Mouse (Mus musculus) neural tube, embryonic 13.5 days (tissue): Measurements from ENCODE around the gene Shisal2a. TPM values are rescaled to one million over a fixed set of nuclear protein-coding genes. Genes with fewer than 3 reads are reported as not detected.

Source experiments
- ATAC-seq: fragments of 200-750 bp; cut with Nextera tagmentation; 2 replicates; pipeline ENCODE4 v1.8.0; 2017; ENCODE audit warnings: low read depth, mild to moderate bottlenecking, moderate TSS enrichment, moderate library complexity
- H3K27ac ChIP-seq: fragments of 300-500 bp; sonication (generic); replicated peaks from 2 replicates; pipeline ENCODE4 v1.5.1; 2015; ENCODE audit warnings: moderate library complexity, mild to moderate bottlenecking, inconsistent platforms
- H3K27me3 ChIP-seq: fragments of 300-500 bp; sonication (generic); 2 replicates; pipeline ENCODE4 v1.6.1; 2015; ENCODE audit warnings: mild to moderate bottlenecking, inconsistent platforms
- H3K36me3 ChIP-seq: fragments of 300-500 bp; sonication (generic); 2 replicates; pipeline ENCODE4 v1.6.1; 2015; ENCODE audit warnings: mild to moderate bottlenecking, inconsistent platforms
- H3K4me1 ChIP-seq: fragments of 300-500 bp; sonication (generic); replicated peaks from 2 replicates; pipeline ENCODE4 v1.6.1; 2015; ENCODE audit warnings: inconsistent platforms
- H3K4me2 ChIP-seq: fragments of 300-500 bp; sonication (generic); 2 replicates; pipeline ENCODE4 v1.6.1; 2015; ENCODE audit warnings: inconsistent platforms, mild to moderate bottlenecking, moderate library complexity
- H3K4me3 ChIP-seq: fragments of 300-500 bp; sonication (generic); 2 replicates; pipeline ENCODE4 v1.5.1; 2015; ENCODE audit warnings: mild to moderate bottlenecking, inconsistent platforms
- H3K9ac ChIP-seq: fragments of 300-500 bp; sonication (generic); 2 replicates; pipeline ENCODE4 v1.6.1; 2015; ENCODE audit warnings: moderate library complexity, mild to moderate bottlenecking, inconsistent platforms
- H3K9me3 ChIP-seq: fragments of 300-500 bp; sonication (generic); 2 replicates; pipeline ENCODE4 v1.6.1; 2016; ENCODE audit warnings: inconsistent platforms
- WGBS: fragments of 180-500 bp; shearing (Covaris S2); methylation state at CpG from one replicate; pipeline ENCODE4 v1.1.7; 2015; 5-methylcytosine and 5-hydroxymethylcytosine counted together
- polyA plus RNA-seq: library from polyadenylated mRNA; unstranded; fragments of >200 nt; fragmentation: Nextera tagmentation; extraction: Ambion mirVana; gene quantifications from 2 replicates; pipeline ENCODE4 v1.2.1, GENCODE M21; 2015

Shisal2a gene
- polyA plus RNA-seq, 1 experiment from 2014 or later, result 4.0 TPM

DNA sequence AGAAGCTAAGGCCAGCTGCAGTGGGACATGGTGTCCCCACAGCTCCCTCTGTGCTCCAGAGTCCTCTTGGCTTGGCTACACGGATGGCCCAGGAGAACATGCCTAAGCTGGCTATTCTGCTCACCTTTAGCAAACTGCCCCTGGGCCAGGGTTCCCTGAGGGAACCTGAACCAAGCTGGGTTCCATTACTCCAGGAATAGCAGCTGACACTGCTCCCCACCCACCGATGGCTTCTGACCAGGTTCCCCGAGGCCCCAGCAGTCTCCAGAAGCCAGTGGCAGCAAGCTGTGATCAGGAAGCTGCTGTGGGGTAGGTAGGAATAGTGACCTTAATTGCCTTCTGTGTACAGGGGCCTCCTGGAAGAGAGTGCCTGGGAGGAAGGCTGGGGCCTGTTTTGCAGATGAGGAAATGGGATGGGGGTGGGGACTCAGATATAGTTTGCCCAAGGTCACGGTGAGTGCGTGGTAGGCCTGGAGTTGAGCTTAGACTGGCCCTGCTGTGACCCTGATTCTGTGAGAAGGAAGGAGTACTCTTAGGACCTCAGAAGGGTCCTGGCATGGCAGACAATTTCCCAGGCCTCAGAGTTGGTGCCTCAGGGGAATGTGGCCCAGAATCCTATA is 34.8 kb downstream of the Shisal2a start:
- Histone ChIP-seq H3K4me3 (no peak overlapping the region), H3K4me2 (no peak overlapping the region), H3K9me3 (no peaks in the 10 kb centered on the region), H3K27me3 (no peaks in the 10 kb centered on the region), H3K9ac (no peak overlapping the region), H3K4me1 (peaks cover 52% of the 10 kb centered on the region), H3K27ac (no peak overlapping the region; the same call in 1 of the 2 replicates), H3K36me3 (no peaks in the 10 kb centered on the region)
- 52% methylated on average over 5 of the region's 5 CpGs for WGBS
- ATAC-seq, result no peak

DNA sequence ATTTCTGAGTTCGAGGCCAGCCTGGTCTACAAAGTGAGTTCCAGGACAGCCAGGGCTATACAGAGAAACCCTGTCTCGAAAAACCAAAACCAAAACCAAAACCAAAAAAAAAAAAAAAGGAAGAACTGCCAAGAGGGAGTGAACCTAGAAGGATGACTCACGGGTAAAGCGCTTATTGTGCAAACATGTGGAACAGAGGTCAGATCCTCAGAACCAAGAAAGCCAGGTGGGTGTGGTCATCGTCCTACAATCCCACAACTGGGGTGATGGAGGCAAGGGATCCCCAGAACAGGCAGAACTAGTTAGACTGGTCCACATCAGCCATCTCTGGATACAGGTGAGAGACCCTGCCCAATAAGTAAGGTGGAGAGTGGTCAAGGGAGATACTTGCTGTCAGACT is 36.0 kb downstream of the Shisal2a start:
- H3K9ac ChIP-seq, result no peak overlapping the region
- H3K27me3 ChIP-seq, result no peaks in the 10 kb centered on the region
- no peaks in the 10 kb centered on the region for H3K36me3 ChIP-seq
- WGBS, result 87% methylated on average over 5 of the region's 5 CpGs
- no peaks in the 10 kb centered on the region for H3K9me3 ChIP-seq
- no peak overlapping the region for H3K4me2 ChIP-seq
- H3K4me3 ChIP-seq, result no peak overlapping the region
- H3K4me1 ChIP-seq, result peaks cover 52% of the 10 kb centered on the region
- no peak for ATAC-seq
- no peak overlapping the region for H3K27ac ChIP-seq

DNA sequence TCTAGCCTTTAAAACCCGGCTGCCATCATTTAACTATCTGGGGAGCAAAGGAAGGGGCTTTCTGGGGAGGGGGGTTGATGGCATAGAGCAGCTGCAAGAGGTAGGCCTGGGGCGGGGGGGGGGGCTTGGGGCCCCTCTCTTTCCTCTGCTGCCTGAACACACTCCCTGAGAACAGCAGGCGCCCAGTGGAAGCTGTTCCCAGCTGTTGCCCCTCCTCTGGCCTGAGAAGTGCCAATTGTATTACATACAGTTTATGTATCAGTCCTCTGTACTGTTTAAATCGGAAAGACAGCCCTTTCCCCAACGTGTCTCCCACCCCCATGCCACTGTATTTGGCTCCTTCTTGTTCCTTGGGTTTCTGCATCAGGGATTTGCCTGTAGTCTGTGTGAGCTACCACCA is 37.3 kb downstream of the Shisal2a start:
- no peak overlapping the region for H3K9ac ChIP-seq
- WGBS, result 19% methylated on average over 5 of the region's 5 CpGs
- no peaks in the 10 kb centered on the region for H3K27me3 ChIP-seq
- no peak overlapping the region for H3K4me2 ChIP-seq
- peaks cover 44% of the 10 kb centered on the region for H3K4me1 ChIP-seq
- no peaks in the 10 kb centered on the region for H3K9me3 ChIP-seq
- H3K36me3 ChIP-seq, result no peaks in the 10 kb centered on the region
- peak overlapping the region; percentile 24; the same call in 1 of the 2 replicates for H3K27ac ChIP-seq
- no peak for ATAC-seq
- no peak overlapping the region for H3K4me3 ChIP-seq

DNA sequence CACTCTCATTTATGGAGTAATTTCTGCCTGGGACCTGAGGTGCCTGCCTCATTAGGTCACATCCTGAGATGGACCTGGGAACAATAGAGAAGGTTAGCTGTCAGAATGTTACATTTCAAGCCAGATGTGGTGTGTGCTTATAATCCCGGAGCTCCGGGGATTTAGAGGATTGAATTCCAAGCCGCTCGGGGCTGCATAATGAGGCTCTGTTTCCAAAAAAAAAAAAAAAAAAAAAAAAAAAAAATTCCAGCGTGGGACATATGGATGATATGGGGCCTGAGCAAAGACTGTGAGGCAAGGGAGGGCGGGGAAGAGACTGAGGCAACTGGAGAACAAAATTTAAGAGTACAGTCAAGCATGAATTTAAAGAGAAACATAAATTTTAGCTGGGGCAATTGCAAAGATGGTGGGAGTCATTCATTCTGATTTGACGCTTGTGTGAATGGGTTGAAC is 38.5 kb downstream of the Shisal2a start:
- Histone ChIP-seq H3K27ac (peak overlapping the region; percentile 72), H3K9me3 (no peaks in the 10 kb centered on the region), H3K9ac (no peak overlapping the region), H3K4me3 (no peak overlapping the region), H3K4me1 (peaks cover 35% of the 10 kb centered on the region), H3K4me2 (no peak overlapping the region), H3K27me3 (no peaks in the 10 kb centered on the region), H3K36me3 (peaks cover 5% of the 10 kb centered on the region; the same call in 1 of the 2 replicates)
- peak; percentile 49; the same call in 1 of the 2 replicates for ATAC-seq
- WGBS, result 12% methylated on average over 7 of the region's 7 CpGs

DNA sequence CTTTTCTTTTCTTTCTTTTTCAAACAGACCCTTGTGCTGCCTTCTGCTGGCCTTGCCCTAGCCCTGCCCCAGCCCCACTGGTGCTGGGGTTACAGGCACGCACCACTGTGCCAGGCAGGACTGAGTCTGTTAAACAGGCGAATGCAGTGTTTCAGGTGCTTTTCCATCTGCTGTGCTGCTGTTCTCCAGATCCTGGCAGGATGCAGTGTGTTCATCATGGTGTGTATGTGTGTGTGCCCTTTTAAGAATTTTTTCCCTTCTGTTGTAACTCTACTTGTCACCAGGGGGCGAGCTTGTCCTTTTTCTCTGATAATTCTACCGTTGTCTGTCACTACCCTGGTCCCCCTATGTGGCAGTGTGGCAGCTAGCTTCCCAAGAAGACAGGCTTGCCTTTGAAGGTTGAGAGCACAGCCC is 43.9 kb downstream of the Shisal2a start:
- no peak overlapping the region for H3K9ac ChIP-seq
- peaks cover 46% of the 10 kb centered on the region for H3K36me3 ChIP-seq
- ATAC-seq, result peak; percentile 80
- no peak overlapping the region for H3K4me2 ChIP-seq
- H3K4me1 ChIP-seq, result peaks cover 13% of the 10 kb centered on the region
- no peaks in the 10 kb centered on the region for H3K9me3 ChIP-seq
- 19% methylated on average over 4 of the region's 4 CpGs for WGBS
- no peaks in the 10 kb centered on the region for H3K27me3 ChIP-seq
- H3K27ac ChIP-seq, result 0 out of 2 replicates have a peak overlapping the region, but pooled peaks have one; percentile 23
- H3K4me3 ChIP-seq, result no peak overlapping the region

DNA sequence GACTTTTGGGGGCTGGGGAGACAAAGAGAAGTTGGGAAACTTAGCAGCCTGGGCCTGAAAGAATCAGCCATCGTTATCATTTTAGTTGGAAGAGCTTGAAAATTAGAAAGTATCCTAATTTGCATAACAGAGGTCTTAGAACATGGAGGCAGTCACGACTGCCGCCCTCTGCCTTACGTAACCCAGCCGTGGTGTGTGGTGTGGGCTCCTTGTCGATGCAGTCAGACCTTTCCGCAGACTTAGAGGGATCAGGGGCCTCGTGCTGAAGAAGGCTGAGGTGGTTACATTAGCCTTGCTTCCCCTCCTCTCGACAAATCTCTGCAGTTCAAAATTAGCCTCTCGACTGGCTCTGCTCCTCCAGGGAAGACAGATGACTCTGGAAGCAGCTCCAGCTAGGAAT is 44.3 kb downstream of the Shisal2a start:
- Histone ChIP-seq H3K36me3 (peaks cover 49% of the 10 kb centered on the region), H3K27me3 (no peaks in the 10 kb centered on the region), H3K4me2 (no peak overlapping the region), H3K4me1 (peaks cover 11% of the 10 kb centered on the region), H3K9ac (no peak overlapping the region), H3K27ac (0 out of 2 replicates have a peak overlapping the region, but pooled peaks have one; percentile 23), H3K9me3 (no peaks in the 10 kb centered on the region), H3K4me3 (no peak overlapping the region)
- 62% methylated on average over 10 of the region's 10 CpGs for WGBS
- peak; percentile 48; the same call in 1 of the 2 replicates for ATAC-seq

DNA sequence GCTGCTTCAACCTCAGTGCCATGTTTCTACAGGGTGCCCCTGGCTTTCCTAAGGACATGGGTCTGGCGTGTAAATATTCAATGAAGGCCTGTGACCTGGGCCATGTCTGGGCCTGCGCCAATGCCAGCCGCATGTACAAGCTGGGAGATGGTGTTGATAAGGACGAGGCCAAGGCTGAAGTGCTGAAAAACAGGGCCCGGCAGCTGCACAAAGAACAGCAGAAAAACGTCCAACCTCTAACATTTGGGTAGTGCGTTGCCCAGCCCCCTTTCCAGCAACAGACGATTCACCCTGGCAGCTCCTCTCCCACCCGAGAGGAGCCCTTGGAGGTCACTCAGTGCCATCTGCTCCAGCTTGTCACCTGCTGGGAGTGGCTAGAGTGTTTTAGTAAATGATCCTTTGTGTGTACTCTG is 44.8 kb downstream of the Shisal2a start:
- Histone ChIP-seq H3K4me1 (peaks cover 11% of the 10 kb centered on the region), H3K27ac (no peak overlapping the region), H3K9me3 (no peaks in the 10 kb centered on the region), H3K4me2 (no peak overlapping the region), H3K27me3 (no peaks in the 10 kb centered on the region), H3K4me3 (no peak overlapping the region), H3K36me3 (peaks cover 52% of the 10 kb centered on the region), H3K9ac (0 out of 2 replicates have a peak overlapping the region, but pooled peaks have one; percentile 17)
- 60% methylated on average over 9 of the region's 9 CpGs for WGBS
- ATAC-seq, result no peak

DNA sequence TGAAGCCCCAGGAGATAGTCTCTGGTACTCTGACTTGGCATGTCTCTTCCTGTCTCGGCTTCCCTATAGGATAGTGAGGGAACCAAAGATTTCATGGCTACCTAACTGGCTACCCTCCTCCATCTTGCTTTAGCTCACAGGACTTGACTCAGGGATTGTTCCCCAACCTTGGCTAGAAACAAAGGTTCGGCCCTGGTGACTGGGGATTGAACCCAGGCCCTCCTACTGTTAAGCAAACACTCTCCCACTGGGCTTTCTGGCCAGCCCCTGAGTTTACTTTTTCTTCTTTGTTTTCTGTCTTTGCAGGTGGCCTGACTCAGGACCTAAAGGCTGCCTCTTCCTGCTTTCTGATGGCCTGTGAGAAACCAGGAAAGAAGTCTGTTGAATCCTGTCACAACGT is 45.3 kb downstream of the Shisal2a start:
- H3K4me3 ChIP-seq, result no peak overlapping the region
- no peaks in the 10 kb centered on the region for H3K27me3 ChIP-seq
- 0 out of 2 replicates have a peak overlapping the region, but pooled peaks have one; percentile 17 for H3K9ac ChIP-seq
- H3K4me2 ChIP-seq, result no peak overlapping the region
- WGBS, result 32% methylated on average over 3 of the region's 3 CpGs
- no peak for ATAC-seq
- peaks cover 11% of the 10 kb centered on the region for H3K4me1 ChIP-seq
- H3K27ac ChIP-seq, result no peak overlapping the region
- no peaks in the 10 kb centered on the region for H3K9me3 ChIP-seq
- H3K36me3 ChIP-seq, result peaks cover 57% of the 10 kb centered on the region

DNA sequence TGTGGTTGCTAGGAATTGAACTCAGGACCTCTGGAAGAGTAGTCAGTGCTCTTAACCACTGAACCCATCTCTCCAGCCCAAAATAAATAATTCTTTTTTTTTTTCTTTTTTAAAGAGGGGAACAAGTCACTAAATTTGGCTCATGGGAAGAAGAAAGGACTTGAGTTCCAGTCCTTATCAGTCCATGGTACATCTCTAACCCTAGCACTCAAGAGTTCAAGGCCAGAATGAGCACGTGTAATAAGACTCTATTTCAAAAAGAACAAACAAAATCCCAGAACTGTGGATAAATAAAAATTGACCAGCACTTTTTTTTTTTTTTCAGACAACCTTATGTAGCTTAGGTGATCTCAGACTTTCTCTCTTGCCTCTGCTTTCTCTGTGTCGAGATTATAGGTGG is 46.4 kb downstream of the Shisal2a start:
- no peak for ATAC-seq
- Histone ChIP-seq H3K9me3 (no peaks in the 10 kb centered on the region), H3K27ac (no peak overlapping the region), H3K4me3 (no peak overlapping the region), H3K4me1 (peaks cover 11% of the 10 kb centered on the region), H3K36me3 (peaks cover 66% of the 10 kb centered on the region), H3K9ac (no peak overlapping the region), H3K27me3 (no peaks in the 10 kb centered on the region), H3K4me2 (no peak overlapping the region)
- 76% methylated on average over 2 of the region's 2 CpGs for WGBS

DNA sequence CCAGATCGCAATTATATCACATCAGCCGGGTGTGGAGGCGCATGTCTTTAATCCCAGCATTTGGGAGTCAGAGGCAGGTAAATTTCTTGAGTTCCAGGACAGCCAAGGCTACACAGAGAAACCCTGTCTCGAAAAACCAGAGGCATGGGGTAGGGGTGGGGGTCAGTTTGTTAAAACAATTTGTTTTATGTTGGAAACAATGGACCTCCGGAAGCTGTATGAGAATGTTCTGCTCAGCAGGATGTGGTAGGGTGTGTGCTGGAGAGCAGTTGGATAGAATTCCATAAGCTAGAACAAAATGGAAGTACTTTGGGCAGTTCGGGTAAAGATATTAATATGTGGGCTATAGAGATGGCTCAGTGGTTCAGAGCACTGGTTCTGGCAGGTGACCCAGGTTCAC is 47.7 kb downstream of the Shisal2a start:
- Histone ChIP-seq H3K36me3 (peaks cover 70% of the 10 kb centered on the region), H3K9ac (no peak overlapping the region), H3K27me3 (no peaks in the 10 kb centered on the region), H3K4me3 (no peak overlapping the region), H3K9me3 (no peaks in the 10 kb centered on the region), H3K4me2 (no peak overlapping the region), H3K4me1 (peaks cover 11% of the 10 kb centered on the region), H3K27ac (no peak overlapping the region)
- WGBS, result 88% methylated on average over 6 of the region's 6 CpGs
- no peak for ATAC-seq

DNA sequence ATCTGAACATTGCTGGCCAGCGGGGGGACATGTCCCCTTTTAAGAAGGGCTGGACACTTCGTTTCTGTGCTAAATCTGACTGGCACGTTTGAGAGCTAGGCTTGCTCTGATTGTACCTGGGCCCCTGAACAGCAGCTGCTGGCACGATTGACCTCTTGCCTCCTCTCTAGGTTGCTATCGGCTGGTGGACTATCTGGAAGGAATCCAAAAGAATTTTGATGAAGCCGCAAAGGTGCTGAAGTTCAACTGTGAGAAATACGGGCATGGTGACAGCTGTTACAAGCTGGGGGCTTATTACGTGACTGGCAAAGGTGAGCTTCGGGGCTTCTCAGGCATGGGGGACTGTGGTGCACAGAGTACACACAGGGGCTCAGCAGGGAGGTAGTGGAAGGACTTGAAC is 51.1 kb downstream of the Shisal2a start:
- WGBS, result 90% methylated on average over 9 of the region's 9 CpGs
- no peaks in the 10 kb centered on the region for H3K27me3 ChIP-seq
- H3K4me2 ChIP-seq, result no peak overlapping the region
- no peak overlapping the region for H3K4me3 ChIP-seq
- no peak overlapping the region for H3K27ac ChIP-seq
- peaks cover 10% of the 10 kb centered on the region for H3K4me1 ChIP-seq
- H3K9ac ChIP-seq, result no peak overlapping the region
- H3K36me3 ChIP-seq, result peaks cover 51% of the 10 kb centered on the region
- no peak for ATAC-seq
- no peaks in the 10 kb centered on the region for H3K9me3 ChIP-seq

DNA sequence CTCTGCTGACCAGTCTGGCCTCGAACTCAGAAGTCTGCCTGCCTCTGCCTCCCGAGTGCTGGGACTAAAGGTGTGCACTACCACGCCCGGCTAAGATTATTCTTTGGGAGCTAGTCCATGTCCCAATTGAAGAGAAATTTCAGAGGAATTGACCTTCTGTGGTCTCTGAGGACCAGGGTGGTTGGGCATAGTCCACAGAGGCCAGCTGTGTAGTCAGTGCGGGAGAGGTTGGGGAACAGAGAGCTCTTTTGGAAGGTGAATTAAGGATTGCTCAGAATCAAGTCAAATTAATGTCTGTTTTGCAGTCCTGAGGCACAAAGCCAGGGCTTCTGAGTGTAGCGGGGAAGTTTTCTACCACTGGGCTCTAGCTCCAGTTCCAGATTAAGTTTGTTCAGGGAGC is 53.3 kb downstream of the Shisal2a start:
- H3K27ac ChIP-seq, result no peak overlapping the region
- H3K4me3 ChIP-seq, result no peak overlapping the region
- 91% methylated on average over 6 of the region's 6 CpGs for WGBS
- no peak overlapping the region for H3K9ac ChIP-seq
- ATAC-seq, result no peak
- no peak overlapping the region for H3K4me2 ChIP-seq
- peaks cover 10% of the 10 kb centered on the region for H3K4me1 ChIP-seq
- H3K27me3 ChIP-seq, result no peaks in the 10 kb centered on the region
- peaks cover 31% of the 10 kb centered on the region for H3K36me3 ChIP-seq
- no peaks in the 10 kb centered on the region for H3K9me3 ChIP-seq
